Mouse (Mus musculus) ES-Bruce4 (cell line): ENCODE results near the gene Pcnx.
A peak's percentile ranks its signal among the peaks of the same experiment; 100 is the strongest.

Source experiments
- CTCF ChIP-seq: IDR thresholded peaks from one replicate; pipeline ENCODE4 v1.8.1; 2011; ENCODE audit warnings: low read depth, low read length
- POLR2A ChIP-seq: IDR thresholded peaks from one replicate; pipeline ENCODE4 v1.8.1; 2011; ENCODE audit warnings: low read length; ENCODE audit not compliant: insufficient read depth

DNA sequence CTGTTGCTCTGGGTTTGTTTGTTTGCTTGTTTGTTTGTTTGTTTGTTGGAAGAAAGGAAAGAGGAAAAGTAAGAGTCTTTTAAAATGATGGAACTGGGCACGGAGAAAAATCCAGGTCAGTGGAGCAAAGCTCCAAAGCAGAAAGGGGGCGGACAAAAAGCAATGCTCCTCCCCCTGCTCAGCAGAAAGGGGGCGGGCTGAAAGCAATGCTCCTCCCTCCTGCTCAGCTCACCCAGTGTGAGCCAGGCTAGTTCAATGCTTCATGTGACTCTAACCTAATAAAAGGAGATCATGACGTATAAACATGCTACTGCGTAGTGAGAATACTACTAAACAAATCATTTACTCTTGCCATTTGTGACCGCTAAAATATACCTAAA lies 42.7 kb upstream of the Pcnx start:
- TF ChIP-seq CTCF = no peak
- TF ChIP-seq POLR2A = peak; percentile 38
